Mouse (Mus musculus) thymus, postnatal 4 days (tissue): ENCODE measurements at regions not wholly inside any gene's neighbourhood (a gene's known extent, or its start where the extent isn't known, plus 50 kb on each side); places are given as distances from the start of the nearest gene placed in this dataset.

Source experiments
- DNase-seq: peaks from one replicate; pipeline ENCODE4 v3.0.0; 2021

- DNase-seq: no peak
Observed at GRCm38 (mm10) chr9:11729732-11730131, 825.2 kb upstream of the Cntn5 start.

GRCm38 (mm10) chr9:11721811-11722210, 817.2 kb upstream of the Cntn5 start:
- DNase-seq: no peak

GRCm38 (mm10) chr9:11704647-11705046, 800.1 kb upstream of the Cntn5 start:
- DNase-seq: no peak

- no peak for DNase-seq
Observed at GRCm38 (mm10) chr9:11703150-11703549, 798.6 kb upstream of the Cntn5 start.

- no peak for DNase-seq
Observed at GRCm38 (mm10) chr9:11693505-11693904, 788.9 kb upstream of the Cntn5 start.

GRCm38 (mm10) chr9:11687101-11687500, 782.5 kb upstream of the Cntn5 start:
- no peak for DNase-seq

- no peak for DNase-seq
Observed at GRCm38 (mm10) chr9:11671939-11672338, 767.4 kb upstream of the Cntn5 start.

GRCm38 (mm10) chr9:11671243-11671642, 766.7 kb upstream of the Cntn5 start:
- DNase-seq: no peak

- no peak for DNase-seq
Observed at GRCm38 (mm10) chr9:11629461-11629860, 724.9 kb upstream of the Cntn5 start.

GRCm38 (mm10) chr9:11604381-11604780, 699.8 kb upstream of the Cntn5 start:
- no peak for DNase-seq

GRCm38 (mm10) chr9:11603884-11604283, 699.3 kb upstream of the Cntn5 start:
- no peak for DNase-seq

- no peak for DNase-seq
Observed at GRCm38 (mm10) chr9:11602857-11603256, 698.3 kb upstream of the Cntn5 start.

- DNase-seq: no peak
Observed at GRCm38 (mm10) chr9:11579011-11579410, 674.4 kb upstream of the Cntn5 start.

GRCm38 (mm10) chr9:11562885-11563284, 658.3 kb upstream of the Cntn5 start:
- no peak for DNase-seq

GRCm38 (mm10) chr9:11559384-11559783, 654.8 kb upstream of the Cntn5 start:
- no peak for DNase-seq

GRCm38 (mm10) chr9:11513806-11514496, 609.4 kb upstream of the Cntn5 start:
- DNase-seq: peak; percentile 23
